Mouse (Mus musculus) liver, embryonic 14.5 days (tissue): Measurements from ENCODE around the gene Gm9837. TPM values are rescaled to one million over a fixed set of nuclear protein-coding genes. Genes with fewer than 3 reads are reported as not detected.

Experiments
- ATAC-seq: fragments of 200-750 bp; cut with Nextera tagmentation; 2 replicates; pipeline ENCODE4 v1.8.0; 2017; ENCODE audit warnings: moderate number of reproducible peaks, mild to moderate bottlenecking, moderate library complexity; ENCODE audit not compliant: insufficient read depth
- DNase-seq, 3 experiments: peaks; one replicate each; pipeline ENCODE4 v3.0.0-alpha.2; 2012 to 2013; ENCODE audit warnings: low read depth in 3 of 3, low spot score in 3 of 3
- H3K27ac ChIP-seq: fragments of 300-500 bp; sonication (generic); 2 replicates; pipeline ENCODE4 v1.5.1; 2014; ENCODE audit warnings: moderate library complexity, mild to moderate bottlenecking, control low read depth, inconsistent platforms
- H3K27me3 ChIP-seq: fragments of 300-500 bp; sonication (generic); 2 replicates; pipeline ENCODE4 v1.6.1; 2014; ENCODE audit warnings: mild to moderate bottlenecking, low read length, moderate library complexity; ENCODE audit not compliant: control insufficient read depth, insufficient read depth
- H3K36me3 ChIP-seq: fragments of 300-500 bp; sonication (generic); replicated peaks from 2 replicates; pipeline ENCODE4 v1.6.1; 2014; ENCODE audit warnings: low read depth; ENCODE audit not compliant: control insufficient read depth, insufficient read depth
- H3K4me1 ChIP-seq, 2 experiments: fragments of 200-500 bp in 1 of 2; fragments of 300-500 bp in 1 of 2; sonication (generic) in 1 of 2; replicated peaks; 2 replicates each; pipeline ENCODE4 v1.6.1; 2012 to 2014; ENCODE audit warnings: antibody characterized with exemption in 1 of 2, inconsistent platforms in 1 of 2, low read length in 1 of 2; ENCODE audit not compliant: control insufficient read depth in 2 of 2, insufficient read depth in 2 of 2
- H3K4me2 ChIP-seq: fragments of 300-500 bp; sonication (generic); 2 replicates; pipeline ENCODE4 v1.6.1; 2014; ENCODE audit warnings: low read depth, mild to moderate bottlenecking, control low read depth, moderate library complexity
- H3K4me3 ChIP-seq, 2 experiments: fragments of 200-500 bp in 1 of 2; fragments of 300-500 bp in 1 of 2; sonication (generic) in 1 of 2; 2 replicates each; pipeline ENCODE4 v1.5.1; 2012 to 2014; ENCODE audit warnings: low read depth in 2 of 2, low read length in 2 of 2, mild to moderate bottlenecking in 2 of 2, control low read depth in 1 of 2, inconsistent platforms in 1 of 2, moderate library complexity in 1 of 2; ENCODE audit not compliant: insufficient read depth in 1 of 2
- H3K9ac ChIP-seq: fragments of 300-500 bp; sonication (generic); replicated peaks from 2 replicates; pipeline ENCODE4 v1.6.1; 2014; ENCODE audit warnings: mild to moderate bottlenecking, control low read depth, moderate library complexity
- H3K9me3 ChIP-seq: fragments of 300-500 bp; sonication (generic); 2 replicates; pipeline ENCODE4 v1.6.1; 2016; ENCODE audit warnings: low read length, mixed read lengths; ENCODE audit not compliant: control insufficient read depth
- CTCF ChIP-seq: IDR thresholded peaks from 2 replicates; pipeline ENCODE4 v1.5.1; 2016; ENCODE audit warnings: antibody characterized with exemption, low read depth, control low read depth
- EP300 ChIP-seq: IDR thresholded peaks from 2 replicates; pipeline ENCODE4 v1.6.1; 2016; ENCODE audit warnings: antibody characterized with exemption, low read depth
- WGBS: fragments of 180-500 bp; shearing (Covaris S2); extraction: QIAGEN DNeasy Blood & Tissue Kit; methylation state at CpG from one replicate; pipeline ENCODE4 v1.1.7; 2014; ENCODE audit not compliant: insufficient replicate concordance; 5-methylcytosine and 5-hydroxymethylcytosine counted together
- polyA plus RNA-seq, 2 experiments: library from polyadenylated mRNA; depleted of rRNA in 1 of 2; stranded (reverse) in 1 of 2; unstranded in 1 of 2; fragments of >200 nt; fragmentation: Nextera tagmentation in 1 of 2; extraction: Ambion mirVana in 1 of 2; gene quantifications; 2 replicates each; pipeline versions ENCODE4 v1.2.1 to v1.2.3; 2012 to 2014

Gm9837 gene
- polyA plus RNA-seq, 2 experiments, result not detected

DNA sequence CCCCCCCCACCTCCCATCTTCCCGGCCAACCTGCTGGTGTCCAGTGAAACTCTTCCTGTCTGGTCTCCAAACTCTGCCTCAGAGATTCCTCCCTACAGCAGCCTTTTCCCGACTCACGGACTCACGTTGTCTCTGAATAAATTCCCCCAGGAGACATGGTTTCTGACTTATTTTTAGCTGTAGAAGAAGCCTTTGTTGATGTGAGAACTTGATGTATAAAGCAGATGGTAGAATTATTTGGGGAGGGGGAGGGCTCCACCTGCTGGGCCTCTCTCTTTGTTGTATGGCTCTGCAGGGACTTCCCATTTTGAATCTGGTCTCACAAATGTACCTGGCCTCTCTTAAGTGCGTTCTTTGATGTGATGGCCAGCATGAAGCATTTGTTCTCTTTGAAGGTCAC is 40.1 kb upstream of the Gm9837 start:
- H3K4me1 ChIP-seq, result no peaks in the 10 kb centered on the region
- no peaks in the 10 kb centered on the region for H3K9me3 ChIP-seq
- H3K9ac ChIP-seq, result no peak overlapping the region
- H3K4me2 ChIP-seq, result no peak overlapping the region
- no peak for ATAC-seq
- 62% methylated on average over 5 of the region's 5 CpGs for WGBS
- TF ChIP-seq EP300 (no peak), CTCF (no peak)
- no peaks in the 10 kb centered on the region for H3K36me3 ChIP-seq
- no peak overlapping the region for H3K27ac ChIP-seq
- no peaks in the 10 kb centered on the region for H3K27me3 ChIP-seq
- no peak overlapping the region for H3K4me3 ChIP-seq
- no peak for DNase-seq

DNA sequence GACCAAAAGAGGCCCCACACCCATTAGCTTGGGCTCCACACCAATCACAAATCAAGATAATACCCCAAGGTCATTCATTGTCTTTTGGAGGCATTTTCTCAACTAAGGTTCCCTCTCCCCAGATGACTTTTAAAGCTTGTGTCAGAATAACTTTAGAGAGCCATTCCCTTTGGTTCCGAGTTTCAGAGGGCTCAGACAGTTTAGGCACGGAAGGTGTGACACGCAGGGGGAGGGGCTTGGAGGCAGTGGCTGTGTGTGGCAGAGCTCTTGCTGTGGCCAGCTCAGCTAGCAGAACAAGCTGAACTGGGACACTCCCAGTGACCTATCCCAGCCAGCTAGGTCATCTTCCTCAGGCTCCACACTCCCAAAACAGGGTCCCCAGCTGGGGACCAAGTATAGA is 38.3 kb upstream of the Gm9837 start:
- Histone ChIP-seq H3K27ac (no peak overlapping the region), H3K4me2 (no peak overlapping the region), H3K9me3 (no peaks in the 10 kb centered on the region), H3K9ac (no peak overlapping the region), H3K4me3 (no peak overlapping the region), H3K4me1 (0 out of 4 replicates have a peak, but pooled peaks cover 0 to 2% of the 10 kb centered on the region in 2 experiments), H3K27me3 (no peaks in the 10 kb centered on the region), H3K36me3 (no peaks in the 10 kb centered on the region)
- DNase-seq (no peak), ATAC-seq (no peak)
- 47% methylated on average over 3 of the region's 3 CpGs for WGBS
- TF ChIP-seq CTCF (no peak), EP300 (no peak)

DNA sequence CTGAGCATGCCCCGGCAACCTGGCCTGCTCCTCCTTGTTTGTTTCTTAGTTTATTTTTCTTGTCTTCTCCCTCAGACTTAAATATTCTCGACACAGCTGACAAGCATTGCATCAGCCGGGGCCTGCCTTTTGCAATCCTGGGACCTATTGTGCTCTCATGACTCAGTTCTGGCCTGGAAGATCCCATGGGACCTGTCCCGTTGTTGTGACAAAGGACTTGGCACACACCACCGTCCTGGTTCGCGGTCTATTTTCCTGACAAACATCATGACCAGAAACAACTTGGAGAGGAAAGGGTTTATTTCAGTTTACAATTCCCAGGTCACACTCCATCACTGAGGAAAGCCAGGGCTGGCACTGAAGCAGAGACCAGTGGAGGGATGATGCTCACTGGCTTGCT is 37.9 kb upstream of the Gm9837 start:
- TF ChIP-seq EP300, result no peak
- TF ChIP-seq CTCF, result no peak
- Histone ChIP-seq H3K4me2 (no peak overlapping the region), H3K27ac (no peak overlapping the region), H3K4me1 (0 out of 4 replicates have a peak, but pooled peaks cover 0 to 2% of the 10 kb centered on the region in 2 experiments), H3K27me3 (no peaks in the 10 kb centered on the region), H3K36me3 (no peaks in the 10 kb centered on the region), H3K9ac (no peak overlapping the region), H3K4me3 (no peak overlapping the region), H3K9me3 (no peaks in the 10 kb centered on the region)
- DNase-seq (no peak), ATAC-seq (no peak)
- whole genome bisulfite sequencing, result 71% methylated on average over 7 of the region's 7 CpGs

DNA sequence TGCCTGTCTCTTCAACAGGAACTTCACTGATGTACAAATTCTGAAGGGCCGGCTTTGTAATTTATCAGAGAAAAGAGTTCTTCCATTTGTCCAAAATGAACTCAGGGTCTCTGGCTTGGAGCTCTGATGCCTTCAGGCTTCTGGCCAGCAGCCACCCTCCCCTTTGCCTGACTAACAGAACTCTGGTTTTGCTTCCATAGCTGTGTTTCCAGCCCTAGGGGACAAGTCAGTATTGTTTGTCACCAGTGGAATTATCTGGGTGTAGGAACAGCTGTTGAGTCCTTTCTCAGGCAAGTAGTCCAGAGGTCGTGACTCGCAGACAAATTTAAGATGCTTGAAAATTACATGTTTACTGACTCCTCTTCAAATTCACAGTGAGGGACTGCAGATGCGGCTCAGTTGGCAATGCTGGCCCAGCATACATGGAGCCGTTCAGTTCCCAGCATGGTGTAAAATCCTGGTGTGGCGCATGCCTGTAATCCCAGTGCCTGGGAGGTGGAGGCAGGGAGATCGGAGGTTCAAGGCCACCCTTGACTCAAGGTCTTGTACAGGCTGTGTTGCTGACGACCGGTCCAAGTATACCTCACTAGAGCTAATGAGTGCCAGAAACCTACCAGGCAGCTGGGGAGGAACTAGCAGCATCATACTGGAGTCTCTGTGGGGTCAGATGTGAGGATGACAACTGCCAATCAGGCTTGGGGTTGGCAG is 37.0 kb upstream of the Gm9837 start:
- Histone ChIP-seq H3K4me2 (no peak overlapping the region), H3K9ac (no peak overlapping the region; the same call in 1 of the 2 replicates), H3K27ac (no peak overlapping the region), H3K9me3 (no peaks in the 10 kb centered on the region), H3K4me1 (0 out of 4 replicates have a peak, but pooled peaks cover 0 to 2% of the 10 kb centered on the region in 2 experiments), H3K27me3 (no peaks in the 10 kb centered on the region), H3K36me3 (no peaks in the 10 kb centered on the region), H3K4me3 (no peak overlapping the region)
- WGBS, result 78% methylated on average over 9 of the region's 9 CpGs
- DNase-seq (no peak), ATAC-seq (no peak)
- no peak for TF ChIP-seq EP300
- no peak for TF ChIP-seq CTCF

DNA sequence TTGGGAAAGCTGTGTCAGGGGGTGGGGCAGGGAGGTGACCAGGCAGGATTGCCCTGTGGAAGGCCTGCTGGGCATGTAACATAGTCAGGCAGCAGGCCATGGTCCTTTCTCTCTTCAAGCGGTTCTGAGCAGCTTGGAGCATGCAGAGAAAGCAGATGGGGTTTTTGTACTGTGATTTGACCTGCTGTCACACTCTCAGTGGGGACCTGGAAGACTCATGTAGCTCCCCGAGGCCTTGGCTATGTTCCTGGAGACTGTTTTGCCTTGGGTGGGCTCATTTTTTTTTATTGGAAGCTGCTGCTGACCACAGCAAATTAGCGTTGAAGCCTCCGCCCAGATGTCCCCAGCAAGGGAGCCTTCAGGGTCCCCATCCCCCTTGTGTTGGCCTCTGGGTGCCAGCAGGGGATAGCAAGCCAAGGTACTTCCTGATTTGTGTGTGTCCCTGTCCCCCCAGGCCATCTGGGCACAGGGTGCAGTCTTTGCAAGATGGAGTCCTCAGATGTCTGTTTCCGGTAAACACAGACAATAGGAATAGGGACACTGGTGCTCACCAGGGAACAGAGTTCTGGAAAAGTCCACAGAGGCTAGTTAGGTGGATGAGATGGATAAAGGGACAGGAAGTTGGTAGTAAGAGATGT is 34.9 kb upstream of the Gm9837 start:
- 74% methylated on average over 5 of the region's 5 CpGs for WGBS
- H3K9ac ChIP-seq, result no peak overlapping the region
- TF ChIP-seq CTCF (no peak), EP300 (no peak)
- no peak overlapping the region for H3K4me3 ChIP-seq
- ATAC-seq (no peak), DNase-seq (no peak)
- H3K4me1 ChIP-seq, result peaks cover 0 to 7% of the 10 kb centered on the region in 2 experiments; a peak in 2 of 4 replicates
- peaks cover 3% of the 10 kb centered on the region; the same call in 1 of the 2 replicates for H3K27me3 ChIP-seq
- no peaks in the 10 kb centered on the region for H3K9me3 ChIP-seq
- no peak overlapping the region for H3K4me2 ChIP-seq
- no peaks in the 10 kb centered on the region for H3K36me3 ChIP-seq
- no peak overlapping the region for H3K27ac ChIP-seq
